Mouse (Mus musculus) heart, embryonic 13.5 days (tissue): ENCODE results near the gene Fchsd2. TPM values are rescaled to one million over a fixed set of nuclear protein-coding genes. Genes with fewer than 3 reads are reported as not detected.

Experiments
- ATAC-seq: fragments of 200-750 bp; cut with Nextera tagmentation; 2 replicates; pipeline ENCODE4 v1.8.0; 2017; ENCODE audit warnings: moderate TSS enrichment; ENCODE audit not compliant: insufficient number of reproducible peaks, low FRiP score, low TSS enrichment; ENCODE audit errors: extremely low read depth
- H3K27ac ChIP-seq: fragments of 300-500 bp; sonication (generic); replicated peaks from 2 replicates; pipeline ENCODE4 v1.5.1; 2015; ENCODE audit warnings: moderate library complexity, mild to moderate bottlenecking, inconsistent platforms
- H3K27me3 ChIP-seq: fragments of 300-500 bp; sonication (generic); replicated peaks from 2 replicates; pipeline ENCODE4 v1.6.1; 2015; ENCODE audit warnings: mild to moderate bottlenecking, inconsistent platforms
- H3K36me3 ChIP-seq: fragments of 300-500 bp; sonication (generic); 2 replicates; pipeline ENCODE4 v1.6.1; 2015; ENCODE audit warnings: mild to moderate bottlenecking, inconsistent platforms
- H3K4me1 ChIP-seq: fragments of 300-500 bp; sonication (generic); 2 replicates; pipeline ENCODE4 v1.6.1; 2015; ENCODE audit warnings: inconsistent platforms
- H3K4me2 ChIP-seq: fragments of 300-500 bp; sonication (generic); 2 replicates; pipeline ENCODE4 v1.6.1; 2015; ENCODE audit warnings: inconsistent platforms, mild to moderate bottlenecking, moderate library complexity
- H3K4me3 ChIP-seq: fragments of 300-500 bp; sonication (generic); 2 replicates; pipeline ENCODE4 v1.5.1; 2015; ENCODE audit warnings: moderate library complexity, mild to moderate bottlenecking, inconsistent platforms
- H3K9ac ChIP-seq: fragments of 300-500 bp; sonication (generic); 2 replicates; pipeline ENCODE4 v1.6.1; 2015; ENCODE audit warnings: inconsistent platforms, mild to moderate bottlenecking, moderate library complexity
- H3K9me3 ChIP-seq: fragments of 300-500 bp; sonication (generic); 2 replicates; pipeline ENCODE4 v1.6.1; 2016; ENCODE audit warnings: inconsistent platforms
- WGBS: fragments of 180-500 bp; shearing (Covaris S2); methylation state at CpG from one replicate; pipeline ENCODE4 v1.1.7; 2015; ENCODE audit warnings: mixed read lengths; 5-methylcytosine and 5-hydroxymethylcytosine counted together
- polyA plus RNA-seq: library from polyadenylated mRNA; unstranded; fragments of >200 nt; fragmentation: Nextera tagmentation; extraction: Ambion mirVana; gene quantifications from 2 replicates; pipeline ENCODE4 v1.2.1, GENCODE M21; 2015

Fchsd2 gene
- polyA plus RNA-seq, 1 experiment from 2014 or later, result 13.5 TPM

- H3K27me3 ChIP-seq, result peaks cover 11% of the 10 kb centered on the region; the same call in 1 of the 2 replicates
- no peaks in the 10 kb centered on the region for H3K9me3 ChIP-seq
- H3K4me1 ChIP-seq, result peaks cover 33% of the 10 kb centered on the region
- ATAC-seq, result no peak
- no peak overlapping the region for H3K4me3 ChIP-seq
- no peak overlapping the region for H3K9ac ChIP-seq
- H3K36me3 ChIP-seq, result no peaks in the 10 kb centered on the region
- WGBS, result 60% methylated on average over 4 of the region's 4 CpGs
- H3K27ac ChIP-seq, result no peak overlapping the region
- no peak overlapping the region for H3K4me2 ChIP-seq
Observed at GRCm38 (mm10) chr7:101330841-101331173, 238.1 kb downstream of the Fchsd2 start.

GRCm38 (mm10) chr7:101332045-101332831, 239.6 kb downstream of the Fchsd2 start:
- no peaks in the 10 kb centered on the region for H3K9me3 ChIP-seq
- H3K4me3 ChIP-seq, result no peak overlapping the region
- peaks cover 33% of the 10 kb centered on the region for H3K4me1 ChIP-seq
- 81% methylated on average over 5 of the region's 5 CpGs for WGBS
- H3K27ac ChIP-seq, result no peak overlapping the region
- H3K9ac ChIP-seq, result no peak overlapping the region
- H3K36me3 ChIP-seq, result no peaks in the 10 kb centered on the region
- peaks cover 5% of the 10 kb centered on the region; the same call in 1 of the 2 replicates for H3K27me3 ChIP-seq
- no peak for ATAC-seq
- no peak overlapping the region for H3K4me2 ChIP-seq

Other genes with a start within 250 kb of the Fchsd2 start
- gene Relt, start 229.4 kb upstream of the Fchsd2 start, polyA plus RNA-seq, result 2.9 and 3.7 TPM in 2 replicates
- gene Arhgef17, start 160.8 kb upstream of the Fchsd2 start, polyA plus RNA-seq, result 5.2 and 5.7 TPM in 2 replicates
- gene P2ry6, start 118.2 kb upstream of the Fchsd2 start, polyA plus RNA-seq, result 4.3 and 4.6 TPM in 2 replicates
- gene P2ry2, start 80.0 kb upstream of the Fchsd2 start, polyA plus RNA-seq, result 1.1 and 1.5 TPM in 2 replicates
- 23.0 and 28.0 TPM in 2 replicates for gene Atg16l2, start 209.4 kb downstream of the Fchsd2 start, polyA plus RNA-seq
- 32.9 and 35.4 TPM in 2 replicates for gene Stard10, start 224.2 kb downstream of the Fchsd2 start, polyA plus RNA-seq